Comparison of ENCODE assay signal across 18 mouse cellular contexts in the genomic region with DNA sequence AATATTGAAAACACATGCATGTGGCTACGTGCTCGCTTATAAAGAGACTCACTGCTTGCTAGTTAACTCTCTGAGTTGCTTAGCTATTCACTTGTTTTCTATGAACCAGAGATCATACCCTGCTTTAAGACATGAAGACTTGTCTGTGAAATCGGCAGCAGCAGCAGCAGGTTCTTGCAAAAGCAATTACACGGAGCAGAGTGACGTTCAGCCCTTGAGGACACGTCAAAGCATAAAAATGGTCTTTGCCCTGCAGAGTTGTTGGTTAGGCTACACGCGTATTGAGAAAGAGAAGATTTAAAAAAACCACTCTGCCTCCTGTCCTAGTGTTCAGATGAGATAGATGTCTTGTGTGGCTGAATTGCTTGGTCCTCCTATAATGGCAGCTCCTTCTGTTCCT. TPM values are rescaled to one million over a fixed set of nuclear protein-coding genes. Genes with fewer than 3 reads are reported as not detected.
"Had no signal": no experiment of that assay in that cellular context is flagged by ENCODE, and none has a peak within 500 bp of the region (broad histone marks: within the 10 kb centered on the region; RNA-seq: fewer than 3 reads in every experiment).

No protein-coding gene starts in this region.

- H3K9me3 ChIP-seq: lung, embryonic 15.5 days; midbrain, embryonic 13.5 days; midbrain, embryonic 15.5 days; neural tube, embryonic 12.5 days; stomach, embryonic 15.5 days had no signal

- H3K27me3 ChIP-seq: stomach, embryonic 15.5 days had no signal

- H3K36me3 ChIP-seq: lung, embryonic 15.5 days; midbrain, embryonic 13.5 days; midbrain, embryonic 15.5 days; neural tube, embryonic 12.5 days; stomach, embryonic 15.5 days had no signal

- H3K4me2 ChIP-seq: lung, embryonic 15.5 days; midbrain, embryonic 11.5 days; midbrain, embryonic 13.5 days; midbrain, embryonic 15.5 days; neural tube, embryonic 12.5 days; stomach, embryonic 15.5 days had no signal

- H3K4me3 ChIP-seq: lung, embryonic 15.5 days; megakaryocyte, embryonic 14.5 days; midbrain, embryonic 13.5 days; midbrain, embryonic 15.5 days; neural tube, embryonic 12.5 days; stomach, embryonic 15.5 days had no signal

- DNase-seq: lung, adult 2 months; lung, postnatal 14 days; lung, postnatal 36 days; right cerebral cortex, postnatal 14 days; thymus, adult 2 months; thymus, postnatal 25 days; thymus, postnatal 4 days had no signal

- H3K9ac ChIP-seq: lung, embryonic 15.5 days; midbrain, embryonic 13.5 days; midbrain, embryonic 15.5 days; neural tube, embryonic 12.5 days; stomach, embryonic 15.5 days had no signal

- H3K27ac ChIP-seq: lung, embryonic 15.5 days; macrophage; midbrain, embryonic 13.5 days; midbrain, embryonic 15.5 days; neural tube, embryonic 12.5 days; stomach, embryonic 15.5 days; stomach, postnatal 0 days had no signal

- H3K4me1 ChIP-seq: neural tube, embryonic 12.5 days had no signal

- ATAC-seq: lung, postnatal 0 days; midbrain, embryonic 13.5 days; midbrain, embryonic 15.5 days had no signal

RNA-seq across cellular contexts. Expression of gene Agtr1a, which starts 3.7 kb away (rescaled TPM):
- total RNA-seq: neutrophil, adult 5-6 weeks had no signal
- polyA plus RNA-seq: macrophage had no signal
